Mouse (Mus musculus): Measurements from ENCODE around the gene Cdk5r2. TPM values are rescaled to one million over a fixed set of nuclear protein-coding genes. Genes with fewer than 3 reads are reported as not detected.
A peak's percentile ranks its signal among the peaks of the same experiment; 100 is the strongest.
"Not testable (repeated sequence)": the region's sequence is repeated elsewhere in the genome, so short reads cannot be mapped to it uniquely, and the experiment has no call there.

The Cdk5r2 gene
- polyA plus RNA-seq, 1 experiment, result 90.9 TPM

- DNase-seq (ENCODE audit: low read depth), result no peak
- no peak for TF ChIP-seq CTCF (IDR thresholded peaks at IDR 0.05; ENCODE audit: borderline replicate concordance, extremely low read depth, insufficient read depth, insufficient read length)
- no peak for TF ChIP-seq POLR2A (IDR thresholded peaks at IDR 0.05; ENCODE audit: borderline replicate concordance, extremely low read depth, insufficient read depth, insufficient read length, poor library complexity, severe bottlenecking)
Observed at GRCm38 (mm10) chr1:74817219-74817618, 37.5 kb upstream of the Cdk5r2 start.

DNA sequence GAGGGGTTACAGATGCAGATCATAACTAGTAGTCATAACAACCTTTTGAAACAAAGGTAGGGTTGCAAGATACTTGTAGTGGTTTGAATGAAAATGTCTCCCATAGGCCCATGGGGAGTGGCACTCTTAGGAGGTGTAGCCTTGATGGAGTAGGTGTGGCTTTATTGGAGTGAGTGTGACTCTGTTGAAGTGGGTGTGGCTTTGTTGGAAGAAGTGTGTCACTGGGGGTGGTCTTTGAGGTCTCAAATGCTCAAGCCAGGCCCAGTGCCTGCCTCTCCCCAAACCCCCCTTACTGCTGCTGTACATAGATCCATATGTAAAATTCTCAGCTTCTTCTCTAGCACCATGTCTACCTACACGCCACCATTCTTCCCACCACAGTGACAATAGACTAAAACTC, 36.2 kb upstream of the Cdk5r2 start:
- no peak for DNase-seq (ENCODE audit: low read depth)
- TF ChIP-seq CTCF (IDR thresholded peaks at IDR 0.05; ENCODE audit: borderline replicate concordance, extremely low read depth, insufficient read depth, insufficient read length) (no peak), POLR2A (IDR thresholded peaks at IDR 0.05; ENCODE audit: borderline replicate concordance, extremely low read depth, insufficient read depth, insufficient read length, poor library complexity, severe bottlenecking) (no peak)

DNA sequence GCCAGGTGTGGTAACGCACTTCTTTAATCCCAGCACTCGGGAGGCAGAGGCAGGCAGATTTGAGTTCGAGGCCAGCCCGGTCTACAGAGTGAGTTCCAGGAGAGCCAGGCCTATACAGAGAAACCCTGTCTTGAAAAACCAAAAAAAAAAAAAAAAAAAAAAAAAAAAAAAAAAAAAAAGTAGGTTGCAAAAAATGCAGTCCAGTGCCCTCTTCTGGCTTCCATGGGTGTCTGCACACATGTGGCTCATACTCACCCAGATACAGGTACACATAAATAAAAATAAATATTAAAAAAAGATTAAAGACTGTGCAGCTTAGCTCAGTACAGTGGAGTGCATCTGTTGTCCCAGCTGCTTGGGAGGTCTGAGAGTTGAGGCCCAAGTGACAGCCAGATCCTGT, 31.1 kb upstream of the Cdk5r2 start:
- not testable (repeated sequence) for DNase-seq (ENCODE audit: low read depth)

GRCm38 (mm10) chr1:74824518-74825302, 30.0 kb upstream of the Cdk5r2 start:
- DNase-seq (ENCODE audit: low read depth), result peak; percentile 73
- no peak for TF ChIP-seq POLR2A (IDR thresholded peaks at IDR 0.05; ENCODE audit: borderline replicate concordance, extremely low read depth, insufficient read depth, insufficient read length, poor library complexity, severe bottlenecking)
- TF ChIP-seq CTCF (IDR thresholded peaks at IDR 0.05; ENCODE audit: borderline replicate concordance, extremely low read depth, insufficient read depth, insufficient read length), result no peak

- DNase-seq (ENCODE audit: low read depth), result no peak
- TF ChIP-seq CTCF (IDR thresholded peaks at IDR 0.05; ENCODE audit: borderline replicate concordance, extremely low read depth, insufficient read depth, insufficient read length), result no peak
- TF ChIP-seq POLR2A (IDR thresholded peaks at IDR 0.05; ENCODE audit: borderline replicate concordance, extremely low read depth, insufficient read depth, insufficient read length, poor library complexity, severe bottlenecking), result no peak
Observed at GRCm38 (mm10) chr1:74830061-74830460, 24.7 kb upstream of the Cdk5r2 start.

DNA sequence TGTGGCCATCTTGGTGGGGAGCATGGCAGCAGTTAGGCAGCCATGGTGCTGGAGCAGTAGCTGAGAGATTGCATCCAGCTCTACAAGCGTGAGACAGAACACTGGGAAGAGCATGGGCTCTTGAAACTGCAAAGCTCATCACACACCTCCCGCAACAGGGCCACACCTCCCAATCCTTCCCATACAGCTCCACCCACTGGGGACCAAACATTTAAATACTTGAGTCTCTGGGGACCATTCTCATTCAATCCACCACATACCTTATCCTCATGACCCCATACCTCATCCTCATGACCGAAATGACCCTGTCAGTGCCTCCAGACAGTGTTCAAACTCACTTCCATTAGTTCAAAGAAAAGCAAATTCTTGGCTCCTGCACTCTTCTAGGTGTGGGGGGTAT, 21.5 kb upstream of the Cdk5r2 start:
- DNase-seq (ENCODE audit: low read depth), result no peak

DNA sequence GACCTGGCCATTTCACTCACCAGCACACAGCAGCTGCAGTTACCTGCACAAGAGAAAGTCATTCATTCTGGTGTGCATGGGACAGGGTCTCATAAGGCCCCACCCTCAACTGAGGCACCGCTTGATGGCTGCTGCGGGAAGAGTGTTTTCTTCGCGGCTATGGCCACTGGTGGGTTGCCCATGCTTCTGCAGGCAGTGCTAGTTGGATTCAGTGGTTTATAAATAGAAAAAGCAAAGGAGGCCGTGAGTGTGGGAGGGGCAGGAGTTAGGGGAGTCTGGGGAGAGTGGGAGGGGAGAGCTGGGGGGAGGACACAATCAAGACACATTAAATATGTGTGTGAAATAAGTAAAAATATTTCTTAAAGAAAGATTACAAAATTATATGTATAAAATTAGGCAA, 11.6 kb upstream of the Cdk5r2 start:
- TF ChIP-seq CTCF (IDR thresholded peaks at IDR 0.05; ENCODE audit: borderline replicate concordance, extremely low read depth, insufficient read depth, insufficient read length) (no peak), POLR2A (IDR thresholded peaks at IDR 0.05; ENCODE audit: borderline replicate concordance, extremely low read depth, insufficient read depth, insufficient read length, poor library complexity, severe bottlenecking) (no peak)
- no peak for DNase-seq (ENCODE audit: low read depth)

More for the DNA sequence above, 21.5 kb upstream of the Cdk5r2 start:
- TF ChIP-seq POLR2A (IDR thresholded peaks at IDR 0.05; ENCODE audit: borderline replicate concordance, extremely low read depth, insufficient read depth, insufficient read length, poor library complexity, severe bottlenecking), result no peak
- no peak for TF ChIP-seq CTCF (IDR thresholded peaks at IDR 0.05; ENCODE audit: borderline replicate concordance, extremely low read depth, insufficient read depth, insufficient read length)

DNA sequence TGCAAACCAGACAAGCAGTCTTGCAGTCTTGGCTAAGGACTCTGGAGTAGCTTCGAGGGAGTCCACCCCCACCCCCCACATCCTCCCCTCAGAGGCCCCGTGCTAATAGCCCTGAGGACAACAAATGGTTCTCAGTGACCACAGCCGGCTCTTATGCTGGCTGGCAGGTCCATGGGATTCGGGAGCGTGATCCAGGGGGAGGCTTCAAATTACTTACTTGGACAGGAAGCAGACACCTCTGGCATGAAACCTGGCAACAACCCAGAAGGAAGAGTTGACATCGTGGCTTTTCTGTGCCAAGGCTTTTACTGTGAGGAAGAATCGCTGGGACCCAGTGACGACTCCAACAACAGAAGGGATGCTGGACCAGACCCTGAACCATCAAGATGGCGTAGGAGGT, 8.4 kb upstream of the Cdk5r2 start:
- no peak for DNase-seq (ENCODE audit: low read depth)
- TF ChIP-seq CTCF (IDR thresholded peaks at IDR 0.05; ENCODE audit: borderline replicate concordance, extremely low read depth, insufficient read depth, insufficient read length) (no peak), POLR2A (IDR thresholded peaks at IDR 0.05; ENCODE audit: borderline replicate concordance, extremely low read depth, insufficient read depth, insufficient read length, poor library complexity, severe bottlenecking) (no peak)

DNA sequence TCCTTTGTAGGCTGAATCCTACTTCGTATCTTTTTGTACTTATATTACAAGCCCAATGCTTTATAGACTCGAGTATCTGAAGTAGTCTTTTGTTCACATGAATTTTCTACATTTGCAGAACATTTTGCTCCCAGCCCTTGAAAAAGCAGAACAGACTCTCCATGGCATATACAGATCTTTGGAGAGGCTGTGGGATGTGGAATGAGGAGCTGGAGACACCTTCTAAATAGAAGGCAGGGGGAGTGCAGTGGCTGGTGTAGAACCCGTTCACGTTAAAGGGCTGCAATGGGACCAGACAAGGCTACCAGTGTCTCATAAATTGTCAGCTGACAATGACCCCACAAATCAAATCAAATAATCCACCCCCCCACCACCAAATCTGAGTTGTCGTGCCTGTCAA, 5.8 kb upstream of the Cdk5r2 start:
- TF ChIP-seq POLR2A (IDR thresholded peaks at IDR 0.05; ENCODE audit: borderline replicate concordance, extremely low read depth, insufficient read depth, insufficient read length, poor library complexity, severe bottlenecking) (no peak), CTCF (IDR thresholded peaks at IDR 0.05; ENCODE audit: borderline replicate concordance, extremely low read depth, insufficient read depth, insufficient read length) (no peak)

DNA sequence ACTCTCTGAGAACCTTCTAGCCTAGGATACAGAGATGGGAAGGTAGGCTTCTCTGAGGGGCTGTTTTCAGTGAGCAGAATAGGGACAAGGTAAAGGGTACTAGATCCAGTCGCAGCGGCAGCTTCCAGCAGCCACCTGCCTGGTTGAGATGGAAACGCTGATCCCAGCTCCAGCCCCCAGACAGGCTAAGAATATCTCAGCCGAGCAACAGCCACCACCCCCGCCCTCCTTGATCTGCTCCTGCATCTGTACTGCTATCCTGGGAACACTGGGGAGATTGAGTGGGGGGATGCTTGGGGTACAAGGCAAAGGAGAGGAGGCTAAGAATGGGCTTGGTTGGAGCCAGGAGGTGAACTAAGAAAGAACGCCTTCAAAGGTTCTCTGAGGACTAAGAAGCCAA, 4.5 kb upstream of the Cdk5r2 start:
- DNase-seq (ENCODE audit: low read depth), result peak; percentile 9
- TF ChIP-seq CTCF (IDR thresholded peaks at IDR 0.05; ENCODE audit: borderline replicate concordance, extremely low read depth, insufficient read depth, insufficient read length), result no peak
- TF ChIP-seq POLR2A (IDR thresholded peaks at IDR 0.05; ENCODE audit: borderline replicate concordance, extremely low read depth, insufficient read depth, insufficient read length, poor library complexity, severe bottlenecking), result no peak

More for the DNA sequence above, 5.8 kb upstream of the Cdk5r2 start:
- no peak for DNase-seq (ENCODE audit: low read depth)

- DNase-seq (ENCODE audit: low read depth), result peak; percentile 82
- TF ChIP-seq POLR2A (IDR thresholded peaks at IDR 0.05; ENCODE audit: borderline replicate concordance, extremely low read depth, insufficient read depth, insufficient read length, poor library complexity, severe bottlenecking) (no peak), CTCF (IDR thresholded peaks at IDR 0.05; ENCODE audit: borderline replicate concordance, extremely low read depth, insufficient read depth, insufficient read length) (no peak)
Observed at GRCm38 (mm10) chr1:74851001-74851775, 3.5 kb upstream of the Cdk5r2 start.

- DNase-seq (ENCODE audit: low read depth), result peak; percentile 37
- no peak for TF ChIP-seq CTCF (IDR thresholded peaks at IDR 0.05; ENCODE audit: borderline replicate concordance, extremely low read depth, insufficient read depth, insufficient read length)
Observed at GRCm38 (mm10) chr1:74855156-74855555, 422 bp downstream of the Cdk5r2 start.

All from brain, embryonic 14.5 days (tissue).